Mouse (Mus musculus) left cerebral cortex, postnatal 36 days (tissue): ENCODE measurements around the gene Crocc2. TPM values are rescaled to one million over a fixed set of nuclear protein-coding genes. Genes with fewer than 3 reads are reported as not detected.
A peak's percentile ranks its signal among the peaks of the same experiment; 100 is the strongest.

Experiments used
- DNase-seq, 2 experiments: peaks; one replicate each; pipeline ENCODE4 v3.0.0; 2021 to 2022; ENCODE audit warnings: low spot score in 2 of 2, mixed read lengths in 1 of 2
- intact Hi-C: fragments of 180-260 bp; cut with DNase I; formaldehyde crosslinking; loops from one replicate; pipeline ENCODE4 v1.15.1; 2025
- total RNA-seq, 2 experiments: library from RNA; stranded (reverse); gene quantifications; 2 replicates each; pipeline ENCODE4 v1.2.3; 2021

The Crocc2 gene
- total RNA-seq, result under 1 TPM; 0.07 to 0.18 TPM

DNA sequence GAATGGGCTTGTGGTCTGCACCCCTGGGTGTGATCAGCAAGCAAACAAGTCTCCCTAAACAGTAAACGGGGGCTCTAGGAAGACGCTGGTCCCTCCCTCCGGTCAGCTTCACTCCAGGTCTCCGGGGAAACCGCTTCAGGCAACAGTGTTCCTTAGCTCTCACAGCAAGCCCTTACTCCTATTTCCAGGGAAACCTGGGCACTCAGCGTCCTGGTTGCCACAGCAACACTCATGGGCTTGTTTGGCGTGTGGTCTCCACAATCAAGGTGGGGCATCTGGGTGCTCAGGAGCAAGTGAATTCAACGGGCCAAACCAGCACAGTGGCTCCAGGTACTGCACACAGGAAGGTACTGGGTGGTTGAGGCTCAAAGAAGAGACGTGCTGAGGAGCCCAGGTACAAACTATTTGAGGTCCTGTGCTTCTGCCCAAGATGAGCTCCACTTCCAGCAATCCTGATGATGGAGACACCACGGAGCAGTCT lies at the start of gene Crocc2:
Gene Crocc2, plus strand, starts transcription at position 431 of the 481 bp plus-strand sequence.
- DNase-seq, result no peak
- intact Hi-C loops, result no loop called here

DNA sequence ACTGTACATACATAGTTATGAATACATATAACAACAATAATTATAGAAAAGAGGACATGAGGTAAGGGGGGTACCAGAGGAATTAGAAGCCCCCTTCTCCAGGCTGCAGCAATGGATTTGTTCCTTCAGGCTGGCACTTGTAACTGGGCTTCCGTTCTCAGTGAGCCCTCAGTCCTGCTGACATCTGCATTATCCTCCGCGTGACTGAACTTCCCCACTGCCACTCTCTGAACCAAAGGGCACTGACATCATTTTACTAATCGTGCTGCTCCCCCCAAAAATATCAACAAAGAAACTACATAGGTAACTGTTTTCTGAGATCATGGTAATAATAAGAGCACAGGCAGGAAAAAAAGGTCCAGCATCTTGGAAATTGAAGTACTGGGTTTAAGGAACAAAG lies 49.7 kb upstream of the Crocc2 start:
- intact Hi-C loops, result no loop called here
- DNase-seq, result no peak

DNA sequence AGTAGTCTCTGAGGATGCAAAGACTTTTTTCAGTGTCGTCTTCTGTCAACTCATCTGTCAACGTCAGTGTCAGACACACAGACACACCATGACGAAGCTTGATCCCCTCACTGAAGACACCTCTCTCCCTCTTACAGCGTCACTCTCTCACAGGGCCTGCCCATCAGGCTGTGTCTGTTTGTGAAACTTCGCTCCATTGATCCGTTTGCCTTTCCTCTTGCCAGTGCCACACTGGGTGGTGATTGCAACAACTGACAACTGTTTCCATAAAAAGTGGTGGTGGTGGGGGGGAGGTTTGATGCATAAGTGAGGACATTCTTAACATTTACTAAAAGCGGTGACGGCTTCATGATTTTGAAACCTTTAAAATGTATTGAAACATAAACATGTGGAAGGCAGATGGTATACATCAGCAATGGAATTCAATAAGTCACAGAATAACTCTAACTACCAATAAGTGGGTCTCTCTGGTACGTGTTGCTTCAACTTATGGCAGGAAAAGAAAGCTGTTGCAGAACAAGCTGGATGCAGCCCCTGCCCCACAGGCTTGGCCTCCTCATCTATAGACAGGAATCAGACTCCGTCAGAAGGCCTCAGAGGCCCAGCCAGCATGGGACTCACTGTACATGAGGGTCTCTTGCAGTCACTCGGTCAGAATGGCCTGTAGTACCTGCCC lies 45.2 kb upstream of the Crocc2 start:
- intact Hi-C loops, result no loop called here

DNA sequence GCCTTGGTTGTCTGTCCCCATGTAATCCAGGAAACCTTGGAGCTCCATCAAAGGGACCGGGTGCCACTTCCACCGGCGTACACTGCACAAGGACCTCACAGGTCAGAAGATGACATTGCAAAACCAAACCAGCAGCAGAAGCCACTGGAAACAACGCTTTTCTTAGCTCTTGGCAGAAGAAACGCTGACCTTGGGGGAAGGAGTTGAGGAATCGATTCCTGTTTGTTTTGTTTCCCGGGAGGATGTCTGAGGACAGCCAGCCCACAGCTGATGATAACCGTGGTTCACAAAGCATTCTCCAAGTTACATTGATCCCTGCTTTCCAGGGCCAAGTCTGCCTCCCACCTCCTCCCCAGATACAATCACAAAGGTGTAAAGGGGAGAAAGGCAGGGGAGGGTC lies 44.5 kb upstream of the Crocc2 start:
- DNase-seq, result no peak
- intact Hi-C loops, result no loop called here

More for the DNA sequence above, 45.2 kb upstream of the Crocc2 start:
- DNase-seq, result no peak

DNA sequence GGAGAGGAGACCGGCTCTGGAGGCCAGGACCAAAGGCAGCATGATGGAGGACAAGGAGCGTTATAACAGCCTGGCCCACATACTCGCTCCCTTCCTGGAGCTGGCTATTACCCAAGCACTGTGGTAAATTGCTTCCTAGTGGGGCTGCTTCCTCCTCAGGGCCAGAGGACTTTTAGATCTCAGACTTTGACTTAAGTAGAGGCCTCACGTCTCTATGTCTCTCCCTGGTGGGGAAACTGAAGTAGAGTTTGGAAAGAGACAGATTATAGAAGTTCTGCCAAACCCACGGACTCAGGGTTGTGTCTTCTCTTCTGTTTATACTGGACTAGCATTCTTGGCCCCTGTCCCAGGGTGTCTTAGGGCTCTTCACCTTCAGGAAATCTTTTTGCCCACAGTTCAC lies 43.3 kb upstream of the Crocc2 start:
- DNase-seq, result no peak
- intact Hi-C loops, result no loop called here

DNA sequence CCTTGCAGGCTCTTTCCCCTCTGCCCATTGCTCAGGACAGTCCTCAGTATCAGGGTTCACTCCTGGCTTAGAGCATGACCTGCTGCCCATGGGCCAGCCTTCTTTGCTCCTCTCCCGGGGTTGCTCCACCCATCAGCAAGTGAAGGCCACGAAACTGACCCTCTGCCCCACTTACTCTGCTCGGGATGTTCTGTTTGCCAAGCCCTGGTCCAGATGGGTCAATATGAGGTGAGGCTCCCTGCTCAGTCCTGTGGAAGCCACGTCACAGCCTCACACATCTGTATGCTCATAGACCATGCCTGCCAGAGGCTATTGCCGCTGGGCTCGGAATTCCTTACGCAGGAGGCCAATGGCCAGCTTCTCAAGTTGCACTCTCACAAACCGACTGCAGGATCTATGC lies 40.3 kb upstream of the Crocc2 start:
- intact Hi-C loops, result no loop called here
- no peak for DNase-seq

DNA sequence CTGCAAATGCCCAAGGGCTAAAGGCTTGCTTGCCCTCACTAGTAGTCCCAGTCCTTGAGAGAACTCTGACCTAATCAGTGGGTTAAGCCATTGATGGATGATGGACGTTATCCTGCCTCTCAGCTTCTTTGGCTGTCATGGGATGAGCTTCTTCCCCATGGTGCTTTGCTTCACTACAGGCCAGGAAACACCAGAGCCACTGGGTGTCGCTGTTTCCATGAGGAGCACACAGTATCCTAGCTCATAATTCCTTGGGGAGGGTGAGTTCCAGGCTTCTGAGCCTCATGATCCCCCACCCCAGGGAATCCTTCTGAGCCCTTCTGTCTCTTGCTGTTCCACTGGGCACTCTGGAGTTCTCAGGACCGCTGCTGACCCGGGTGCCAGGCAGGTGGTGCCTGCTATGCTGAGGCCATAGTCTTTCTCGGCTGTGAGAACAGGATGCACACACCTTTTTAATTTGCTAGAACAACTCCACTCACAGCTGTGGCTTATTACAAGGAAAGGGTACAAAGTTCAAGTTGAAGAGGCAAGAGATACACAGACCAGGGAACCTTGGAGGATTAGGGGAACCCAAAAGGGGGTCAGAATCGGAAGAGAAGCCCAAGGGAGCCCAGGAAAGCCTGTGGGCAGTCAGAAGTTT lies 39.7 kb upstream of the Crocc2 start:
- DNase-seq, result peak; percentile 73 to 75
- intact Hi-C loops, result no loop called here

DNA sequence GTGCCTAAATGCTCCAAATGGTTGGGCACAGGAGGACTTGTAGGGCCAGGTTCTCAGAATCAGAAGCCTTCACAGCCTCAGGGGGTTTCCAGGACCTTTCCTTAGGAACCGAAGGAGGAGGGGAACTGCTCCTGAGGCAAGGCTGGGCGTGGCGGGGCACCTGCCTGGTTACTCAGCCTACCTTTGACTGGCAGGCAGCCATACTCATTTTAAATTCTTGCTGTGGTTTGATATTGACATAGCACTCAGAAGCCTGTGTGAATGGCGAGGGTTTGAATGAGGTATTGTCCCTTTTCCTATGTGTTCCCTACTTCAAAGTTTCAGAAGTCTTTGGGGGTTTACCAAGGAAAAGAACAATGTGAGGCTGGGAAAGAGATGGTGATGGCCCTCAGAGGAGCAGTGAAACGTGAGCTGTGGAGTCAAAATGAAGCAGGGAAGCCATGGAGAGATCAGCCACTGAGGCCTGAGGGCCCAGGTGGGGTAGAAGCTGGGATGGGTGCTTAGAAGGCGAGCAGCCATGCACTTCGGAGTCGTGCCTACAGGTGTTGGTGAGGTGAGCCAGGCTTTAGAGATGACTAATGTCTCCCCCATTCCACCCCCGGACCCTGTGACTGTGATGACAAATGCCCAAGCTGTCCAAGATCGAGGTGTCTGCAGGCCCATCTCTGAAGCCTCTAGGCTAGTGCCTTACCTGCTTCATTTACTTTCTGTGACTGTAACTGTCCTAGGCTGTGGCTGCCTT lies 38.1 kb upstream of the Crocc2 start:
- intact Hi-C loops, result no loop called here
- DNase-seq, result no peak

DNA sequence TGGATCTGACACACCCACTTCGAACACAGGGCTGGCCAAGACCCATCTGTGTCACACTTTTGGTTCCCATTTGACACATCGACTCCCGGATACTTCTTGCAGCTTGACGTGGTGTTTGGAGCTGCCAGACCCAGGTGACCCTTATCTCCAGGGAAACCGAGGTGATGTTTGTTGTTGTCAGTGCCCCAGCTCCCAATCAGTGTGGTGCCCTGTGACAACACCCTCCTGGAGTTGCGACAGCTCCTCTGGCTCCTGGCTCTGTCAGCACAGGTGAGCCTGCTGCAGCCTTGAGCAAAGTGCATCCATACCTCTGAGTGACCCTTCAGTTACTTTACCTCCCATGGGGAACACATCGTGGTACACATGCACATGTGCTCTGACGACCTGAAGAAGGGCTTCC lies 35.8 kb upstream of the Crocc2 start:
- DNase-seq, result no peak
- intact Hi-C loops, result no loop called here

DNA sequence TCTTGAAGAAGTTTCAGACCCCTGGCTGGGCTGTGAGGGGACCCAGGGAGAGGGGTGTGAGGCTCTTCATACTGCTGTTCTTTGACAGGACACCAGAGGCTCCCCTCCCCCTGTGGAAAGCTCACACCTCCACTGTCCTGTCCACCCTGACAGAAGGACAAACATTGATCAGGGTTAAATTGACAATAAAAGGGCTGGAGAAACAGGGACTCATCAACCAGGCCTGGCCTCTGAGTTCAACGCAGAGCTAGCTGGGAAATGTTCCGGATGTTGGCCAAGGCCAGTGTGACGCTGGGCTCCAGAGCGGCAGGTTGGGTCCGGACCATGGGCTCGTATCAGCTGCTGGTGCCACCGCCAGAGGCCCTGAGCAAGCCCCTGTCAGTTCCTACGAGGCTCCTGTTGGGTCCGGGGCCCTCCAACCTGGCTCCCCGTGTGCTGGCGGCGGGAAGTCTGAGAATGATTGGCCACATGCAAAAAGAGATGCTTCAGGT lies 33.4 kb upstream of the Crocc2 start, which contains the start of gene Agxt:
Gene Agxt, plus strand, starts transcription at position 205 of the 491 bp plus-strand sequence.
- intact Hi-C loops, result no loop called here
- no peak for DNase-seq

DNA sequence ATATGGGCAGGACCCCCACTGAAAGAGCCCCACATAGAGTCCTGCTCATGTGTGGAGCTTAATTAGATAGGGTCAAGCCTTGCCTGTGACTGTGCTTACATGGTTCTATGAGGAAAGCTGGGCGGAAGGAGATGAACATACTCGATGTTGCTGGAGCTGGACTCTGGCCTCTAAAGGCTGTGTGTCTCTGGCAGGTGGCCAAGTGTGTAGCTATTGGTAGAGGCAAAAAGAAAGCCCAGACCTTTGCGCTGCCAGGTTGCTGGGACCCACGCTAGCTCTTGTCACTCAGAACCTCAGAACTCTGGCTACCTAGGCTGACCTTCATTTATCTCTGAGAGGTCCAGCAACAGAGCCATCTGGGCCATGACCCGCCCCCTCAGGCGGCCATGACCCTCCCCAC lies 30.0 kb upstream of the Crocc2 start:
- intact Hi-C loops, result no loop called here

DNA sequence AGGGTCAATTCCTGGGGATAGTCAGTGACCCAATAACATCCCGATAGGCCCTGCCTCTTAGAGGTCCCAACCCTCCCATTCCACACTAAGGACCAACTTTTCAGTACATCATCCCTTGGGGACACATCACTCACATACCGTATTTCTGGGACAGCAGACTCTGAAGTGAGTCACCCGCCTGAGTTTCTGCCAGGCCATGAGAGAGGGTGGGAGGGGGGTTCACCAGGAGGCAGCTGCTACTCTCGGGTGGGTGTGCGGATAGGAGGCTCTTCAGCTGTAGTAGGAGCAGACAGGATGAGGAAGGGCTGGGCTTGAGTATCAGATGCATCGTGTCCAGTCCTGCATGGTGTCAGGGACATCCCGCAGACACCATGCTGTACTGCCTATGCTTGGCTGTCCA lies 28.8 kb upstream of the Crocc2 start:
- peak in 1 of 2 experiments; percentile 40 for DNase-seq
- intact Hi-C loops, result no loop called here

More for the DNA sequence above, 30.0 kb upstream of the Crocc2 start:
- no peak for DNase-seq

DNA sequence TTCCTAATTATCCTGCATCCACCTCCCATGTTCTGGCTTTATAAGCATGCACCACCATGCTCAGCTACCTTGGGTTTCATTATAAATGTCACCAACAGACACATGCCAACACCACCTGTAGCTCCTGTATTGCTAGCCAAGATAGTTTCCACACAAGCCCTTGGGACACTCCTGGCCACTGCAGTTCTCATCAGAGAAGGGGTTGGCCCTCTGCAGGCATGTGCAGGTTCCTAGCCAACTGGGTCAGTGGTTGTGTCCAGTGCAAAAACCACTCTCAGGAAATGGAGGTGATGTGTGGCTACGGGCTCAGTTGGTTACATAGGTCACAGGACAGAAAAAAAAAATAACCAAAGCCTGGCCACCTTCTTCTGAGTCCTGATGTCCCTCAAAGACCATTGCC lies 25.7 kb upstream of the Crocc2 start:
- no peak for DNase-seq

DNA sequence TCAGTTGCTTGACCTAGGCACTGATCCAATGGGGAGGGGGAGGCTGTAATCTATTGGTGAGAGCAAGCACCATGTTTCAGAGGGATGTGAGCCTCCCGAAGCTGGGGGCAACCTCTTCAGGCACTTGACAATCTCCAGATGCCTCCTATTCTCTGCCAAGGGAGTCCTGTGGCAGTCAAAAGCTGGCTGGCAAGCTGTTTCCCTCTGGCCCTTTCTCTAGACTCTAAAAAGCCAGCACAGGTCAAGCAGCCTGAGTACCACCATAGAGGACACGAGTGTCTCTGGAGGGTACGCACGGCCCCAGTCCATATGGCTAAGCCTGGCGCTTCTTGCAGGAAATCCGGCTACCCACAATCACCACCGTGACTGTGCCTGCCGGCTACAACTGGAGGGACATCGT lies 24.3 kb upstream of the Crocc2 start:
- intact Hi-C loops, result no loop called here

More for the DNA sequence above, 25.7 kb upstream of the Crocc2 start:
- intact Hi-C loops, result no loop called here

DNA sequence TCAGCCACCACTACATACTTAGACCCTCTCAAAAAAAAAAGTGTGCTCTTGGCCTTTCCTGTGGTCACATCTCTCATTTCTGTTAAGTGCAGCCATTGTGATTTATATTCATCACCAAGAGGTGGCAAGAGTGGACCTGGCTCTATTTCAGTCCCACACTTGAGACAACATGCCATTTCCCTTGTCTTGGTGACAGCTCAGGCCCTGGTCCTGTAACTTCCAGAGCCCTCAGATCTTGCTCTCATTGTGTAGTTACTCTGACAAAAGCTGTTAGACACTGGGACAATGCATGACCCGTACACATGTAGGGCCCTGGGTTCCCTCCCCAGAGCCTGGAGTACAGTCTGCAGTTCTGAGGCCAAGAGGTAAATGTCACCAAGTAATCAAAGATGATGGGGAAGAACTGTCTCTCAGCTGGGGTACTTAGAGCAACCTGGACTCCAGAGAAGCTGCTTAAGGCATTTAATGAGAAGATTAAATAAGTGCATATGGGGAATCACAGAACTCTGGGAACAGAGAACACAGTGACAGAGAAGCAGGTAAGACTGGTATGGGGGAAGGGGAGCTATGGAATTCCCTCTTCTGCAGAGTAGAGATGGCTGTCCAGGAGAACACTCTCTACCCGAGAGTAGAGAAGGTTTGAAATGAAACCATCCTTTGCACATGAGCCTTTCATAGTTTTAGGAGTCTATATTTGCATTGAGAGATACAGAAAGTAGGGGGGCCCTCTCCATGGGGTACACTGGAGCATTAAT lies 17.4 kb upstream of the Crocc2 start:
- intact Hi-C loops, result no loop called here
- no peak for DNase-seq

More for the DNA sequence above, 24.3 kb upstream of the Crocc2 start:
- no peak for DNase-seq

DNA sequence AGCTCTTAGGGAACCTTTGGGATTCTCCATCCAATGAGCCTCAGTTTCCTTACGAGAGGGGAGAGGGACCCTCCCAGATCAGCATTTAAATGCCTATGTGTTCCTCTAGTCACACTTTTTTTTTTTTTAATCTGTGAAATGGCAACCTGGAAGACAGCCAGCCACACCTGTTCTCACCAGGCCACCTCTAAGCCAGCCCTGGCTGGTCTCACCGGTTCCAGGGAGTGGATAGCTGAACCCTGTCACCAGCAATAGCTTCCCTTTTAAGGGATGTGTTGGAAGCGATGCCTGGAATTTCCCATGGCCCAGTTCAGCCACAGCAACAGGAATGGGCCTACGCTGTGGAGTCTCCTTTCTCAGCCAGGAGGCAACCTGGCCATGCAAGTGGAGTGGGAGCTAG lies 11.0 kb upstream of the Crocc2 start:
- DNase-seq, result no peak
- intact Hi-C loops, result no loop called here

DNA sequence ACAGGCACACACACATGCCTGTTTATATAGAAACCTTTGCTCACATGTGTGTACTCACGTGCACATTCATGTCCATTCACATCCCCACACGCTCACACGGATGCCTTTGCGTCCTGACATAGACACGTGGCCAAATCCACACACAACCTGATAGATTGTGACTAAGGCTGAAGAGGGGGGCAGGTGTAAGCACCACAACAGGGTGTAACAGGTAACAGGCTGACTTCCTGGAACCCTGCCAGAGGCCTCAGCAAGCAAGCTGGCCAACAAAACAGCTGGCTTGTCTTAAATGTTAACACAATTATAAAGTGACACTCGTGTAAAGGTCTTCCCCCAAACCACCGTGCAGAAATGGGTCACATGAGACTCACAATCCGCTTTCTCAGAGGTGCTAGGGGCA lies 9.6 kb upstream of the Crocc2 start:
- intact Hi-C loops, result no loop called here

DNA sequence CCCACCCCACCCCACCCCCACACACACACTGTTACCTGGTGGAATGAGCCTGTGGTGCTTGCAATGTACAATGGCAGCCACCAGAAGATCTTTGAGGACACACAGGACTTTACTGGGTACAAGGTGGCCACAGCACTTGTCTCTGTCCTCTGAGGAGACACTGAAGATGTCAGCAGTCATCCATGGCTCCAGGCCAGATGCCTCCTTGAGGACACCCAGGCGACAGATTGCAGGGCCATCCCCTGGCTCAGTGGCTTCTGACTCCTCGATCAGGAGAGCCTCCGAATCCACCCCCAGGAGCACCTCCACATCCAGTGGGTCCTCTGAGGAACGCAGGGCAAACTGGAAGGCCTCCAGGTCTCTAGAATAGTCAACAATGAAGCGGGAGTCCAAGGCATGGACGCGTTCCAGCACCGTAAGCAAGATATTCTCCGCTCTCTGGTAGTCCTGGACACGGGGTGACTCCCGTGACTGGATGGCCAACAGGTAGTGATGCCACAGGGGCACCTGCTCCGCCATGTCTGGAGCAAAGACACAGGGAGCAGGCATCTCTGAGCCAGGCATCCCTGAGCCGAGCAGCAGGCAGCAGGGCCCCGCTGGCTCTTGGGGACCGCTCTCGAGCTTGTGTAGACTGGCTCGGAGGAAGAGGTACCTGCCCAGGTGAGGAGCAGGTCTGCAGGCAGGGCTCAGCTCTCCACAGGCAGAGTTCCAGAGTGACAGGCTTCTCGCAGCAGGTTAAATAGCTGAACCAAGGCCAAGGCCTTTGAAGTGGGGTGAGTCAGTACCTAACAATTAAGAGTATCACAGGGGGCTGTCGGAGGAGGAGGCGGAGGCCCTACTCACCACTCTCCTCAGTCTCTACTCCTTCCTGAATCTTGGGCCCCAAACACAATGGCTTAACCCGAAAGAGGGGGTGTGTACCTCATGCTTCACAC lies 8.7 kb upstream of the Crocc2 start:
- DNase-seq, result no peak
- intact Hi-C loops, result no loop called here

More for the DNA sequence above, 9.6 kb upstream of the Crocc2 start:
- no peak for DNase-seq
